Mouse (Mus musculus) urinary bladder, postnatal 14 days (tissue): ENCODE results near the gene Rpl32.

ENCODE experiments used
- DNase-seq: peaks from one replicate; pipeline ENCODE4 v3.0.0; 2021; ENCODE audit warnings: low spot score

Gene Rpl32

GRCm38 (mm10) chr6:115808488-115809231 is at the start of gene Rpl32:
Rpl32 (minus strand) TSS chr6:115808747.
- peak; percentile 87 for DNase-seq

GRCm38 (mm10) chr6:115856361-115856745 is 47.8 kb upstream of the Rpl32 start:
- no peak for DNase-seq

- no peak for DNase-seq
Observed at GRCm38 (mm10) chr6:115855733-115856360, 47.3 kb upstream of the Rpl32 start.

- DNase-seq, result no peak
Observed at GRCm38 (mm10) chr6:115854432-115854831, 45.9 kb upstream of the Rpl32 start.

GRCm38 (mm10) chr6:115853985-115854384 is 45.4 kb upstream of the Rpl32 start:
- no peak for DNase-seq

GRCm38 (mm10) chr6:115853091-115853813 is 44.7 kb upstream of the Rpl32 start, which contains the start of the genes Mbd4 and Ift122:
Mbd4 (minus strand) TSS chr6:115853371.
Ift122 (plus strand) TSS chr6:115853470.
- peak; percentile 98 for DNase-seq

- DNase-seq, result no peak
Observed at GRCm38 (mm10) chr6:115852446-115853090, 44.0 kb upstream of the Rpl32 start.

- no peak for DNase-seq
Observed at GRCm38 (mm10) chr6:115848598-115849304, 40.2 kb upstream of the Rpl32 start.

GRCm38 (mm10) chr6:115846640-115847411 is 38.3 kb upstream of the Rpl32 start:
- DNase-seq, result peak; percentile 68

GRCm38 (mm10) chr6:115845006-115845405 is 36.5 kb upstream of the Rpl32 start:
- DNase-seq, result no peak

GRCm38 (mm10) chr6:115838745-115839144 is 30.2 kb upstream of the Rpl32 start:
- no peak for DNase-seq

GRCm38 (mm10) chr6:115838161-115838597 is 29.6 kb upstream of the Rpl32 start, which contains the start of gene Efcab12:
Efcab12 (minus strand) TSS chr6:115838412.
- DNase-seq, result peak; percentile 73

GRCm38 (mm10) chr6:115833861-115834260 is 25.3 kb upstream of the Rpl32 start:
- DNase-seq, result no peak

GRCm38 (mm10) chr6:115832152-115832850 is 23.8 kb upstream of the Rpl32 start:
- no peak for DNase-seq

GRCm38 (mm10) chr6:115830779-115831601 is 22.4 kb upstream of the Rpl32 start:
- DNase-seq, result no peak

GRCm38 (mm10) chr6:115823850-115824464 is 15.4 kb upstream of the Rpl32 start:
- DNase-seq, result peak; percentile 58

GRCm38 (mm10) chr6:115821216-115821993 is 12.9 kb upstream of the Rpl32 start:
- no peak for DNase-seq

- no peak for DNase-seq
Observed at GRCm38 (mm10) chr6:115818129-115818528, 9.6 kb upstream of the Rpl32 start.
